Mouse (Mus musculus) liver, embryonic 14.5 days (tissue): ENCODE data around the gene Ifitm5. TPM values are rescaled to one million over a fixed set of nuclear protein-coding genes. Genes with fewer than 3 reads are reported as not detected.

Source experiments
- ATAC-seq: fragments of 200-750 bp; cut with Nextera tagmentation; 2 replicates; pipeline ENCODE4 v1.8.0; 2017; ENCODE audit warnings: moderate number of reproducible peaks, mild to moderate bottlenecking, moderate library complexity; ENCODE audit not compliant: insufficient read depth
- DNase-seq, 3 experiments: peaks; one replicate each; pipeline ENCODE4 v3.0.0-alpha.2; 2012 to 2013; ENCODE audit warnings: low read depth in 3 of 3, low spot score in 3 of 3
- H3K27ac ChIP-seq: fragments of 300-500 bp; sonication (generic); 2 replicates; pipeline ENCODE4 v1.5.1; 2014; ENCODE audit warnings: moderate library complexity, mild to moderate bottlenecking, control low read depth, inconsistent platforms
- H3K27me3 ChIP-seq: fragments of 300-500 bp; sonication (generic); 2 replicates; pipeline ENCODE4 v1.6.1; 2014; ENCODE audit warnings: mild to moderate bottlenecking, low read length, moderate library complexity; ENCODE audit not compliant: control insufficient read depth, insufficient read depth
- H3K36me3 ChIP-seq: fragments of 300-500 bp; sonication (generic); replicated peaks from 2 replicates; pipeline ENCODE4 v1.6.1; 2014; ENCODE audit warnings: low read depth; ENCODE audit not compliant: control insufficient read depth, insufficient read depth
- H3K4me1 ChIP-seq, 2 experiments: fragments of 200-500 bp in 1 of 2; fragments of 300-500 bp in 1 of 2; sonication (generic) in 1 of 2; replicated peaks; 2 replicates each; pipeline ENCODE4 v1.6.1; 2012 to 2014; ENCODE audit warnings: antibody characterized with exemption in 1 of 2, inconsistent platforms in 1 of 2, low read length in 1 of 2; ENCODE audit not compliant: control insufficient read depth in 2 of 2, insufficient read depth in 2 of 2
- H3K4me2 ChIP-seq: fragments of 300-500 bp; sonication (generic); 2 replicates; pipeline ENCODE4 v1.6.1; 2014; ENCODE audit warnings: low read depth, mild to moderate bottlenecking, control low read depth, moderate library complexity
- H3K4me3 ChIP-seq, 2 experiments: fragments of 200-500 bp in 1 of 2; fragments of 300-500 bp in 1 of 2; sonication (generic) in 1 of 2; 2 replicates each; pipeline ENCODE4 v1.5.1; 2012 to 2014; ENCODE audit warnings: low read depth in 2 of 2, low read length in 2 of 2, mild to moderate bottlenecking in 2 of 2, control low read depth in 1 of 2, inconsistent platforms in 1 of 2, moderate library complexity in 1 of 2; ENCODE audit not compliant: insufficient read depth in 1 of 2
- H3K9ac ChIP-seq: fragments of 300-500 bp; sonication (generic); replicated peaks from 2 replicates; pipeline ENCODE4 v1.6.1; 2014; ENCODE audit warnings: mild to moderate bottlenecking, control low read depth, moderate library complexity
- H3K9me3 ChIP-seq: fragments of 300-500 bp; sonication (generic); 2 replicates; pipeline ENCODE4 v1.6.1; 2016; ENCODE audit warnings: low read length, mixed read lengths; ENCODE audit not compliant: control insufficient read depth
- CTCF ChIP-seq: IDR thresholded peaks from 2 replicates; pipeline ENCODE4 v1.5.1; 2016; ENCODE audit warnings: antibody characterized with exemption, low read depth, control low read depth
- EP300 ChIP-seq: IDR thresholded peaks from 2 replicates; pipeline ENCODE4 v1.6.1; 2016; ENCODE audit warnings: antibody characterized with exemption, low read depth
- WGBS: fragments of 180-500 bp; shearing (Covaris S2); extraction: QIAGEN DNeasy Blood & Tissue Kit; methylation state at CpG from one replicate; pipeline ENCODE4 v1.1.7; 2014; ENCODE audit not compliant: insufficient replicate concordance; 5-methylcytosine and 5-hydroxymethylcytosine counted together
- polyA plus RNA-seq, 2 experiments: library from polyadenylated mRNA; depleted of rRNA in 1 of 2; stranded (reverse) in 1 of 2; unstranded in 1 of 2; fragments of >200 nt; fragmentation: Nextera tagmentation in 1 of 2; extraction: Ambion mirVana in 1 of 2; gene quantifications; 2 replicates each; pipeline versions ENCODE4 v1.2.1 to v1.2.3; 2012 to 2014

Gene Ifitm5
- polyA plus RNA-seq, 2 experiments, result 0.30 to 0.33 TPM

- no peak overlapping the region for H3K9ac ChIP-seq
- no peak overlapping the region for H3K27ac ChIP-seq
- no peak for DNase-seq
- TF ChIP-seq CTCF (no peak), EP300 (no peak)
- H3K36me3 ChIP-seq, result no peaks in the 10 kb centered on the region; the same call in 1 of the 2 replicates
- no peak overlapping the region for H3K4me3 ChIP-seq
- H3K27me3 ChIP-seq, result no peaks in the 10 kb centered on the region
- peak; percentile 12; the same call in 1 of the 2 replicates for ATAC-seq
- no peaks in the 10 kb centered on the region for H3K9me3 ChIP-seq
- no peak overlapping the region for H3K4me2 ChIP-seq
- peaks cover 0 to 19% of the 10 kb centered on the region in 2 experiments; a peak in 2 of 4 replicates for H3K4me1 ChIP-seq
- 11% methylated on average over 7 of the region's 7 CpGs for WGBS
These were observed 3.1 kb downstream of the Ifitm5 start for GRCm38 (mm10) chr7:140946980-140947379.

GRCm38 (mm10) chr7:140946311-140946710 lies 3.8 kb downstream of the Ifitm5 start:
- Histone ChIP-seq H3K36me3 (no peaks in the 10 kb centered on the region; the same call in 1 of the 2 replicates), H3K9me3 (no peaks in the 10 kb centered on the region), H3K4me2 (no peak overlapping the region), H3K27me3 (no peaks in the 10 kb centered on the region), H3K4me3 (no peak overlapping the region), H3K9ac (no peak overlapping the region), H3K4me1 (peaks cover 0 to 19% of the 10 kb centered on the region in 2 experiments; a peak in 2 of 4 replicates), H3K27ac (no peak overlapping the region)
- no peak for DNase-seq
- WGBS, result 64% methylated on average over 10 of the region's 10 CpGs
- no peak for ATAC-seq
- no peak for TF ChIP-seq EP300

DNA sequence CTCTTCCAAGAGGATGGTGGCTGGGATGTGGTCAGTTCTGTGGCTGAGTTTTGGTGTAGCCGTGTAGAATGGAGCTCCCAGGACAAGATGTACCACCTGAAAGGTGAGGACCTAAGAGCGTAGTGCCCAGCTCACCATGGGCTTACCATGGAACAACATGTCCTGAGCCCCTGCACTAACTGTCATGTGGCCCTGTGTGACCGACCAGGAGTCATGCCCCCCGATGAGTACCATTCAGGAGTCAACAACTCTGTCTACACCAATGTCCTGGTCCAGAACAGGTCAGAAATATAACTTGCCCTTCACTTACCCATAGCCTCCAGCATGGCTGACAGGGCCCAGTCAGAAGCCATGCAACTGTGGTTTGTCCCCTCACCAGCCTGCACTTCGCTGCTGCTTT lies 4.8 kb downstream of the Ifitm5 start:
- Histone ChIP-seq H3K9ac (no peak overlapping the region), H3K4me3 (no peak overlapping the region), H3K9me3 (no peaks in the 10 kb centered on the region), H3K4me2 (no peak overlapping the region), H3K36me3 (no peaks in the 10 kb centered on the region; the same call in 1 of the 2 replicates), H3K4me1 (peaks cover 0 to 24% of the 10 kb centered on the region in 2 experiments; a peak in 2 of 4 replicates), H3K27me3 (no peaks in the 10 kb centered on the region), H3K27ac (no peak overlapping the region)
- 72% methylated on average over 5 of the region's 5 CpGs for WGBS
- ATAC-seq (no peak), DNase-seq (no peak)
- no peak for TF ChIP-seq EP300
- TF ChIP-seq CTCF, result no peak

GRCm38 (mm10) chr7:140944236-140944635 lies 5.9 kb downstream of the Ifitm5 start:
- Histone ChIP-seq H3K36me3 (no peaks in the 10 kb centered on the region; the same call in 1 of the 2 replicates), H3K27ac (no peak overlapping the region), H3K4me1 (peaks cover 0 to 24% of the 10 kb centered on the region in 2 experiments; a peak in 2 of 4 replicates), H3K9me3 (no peaks in the 10 kb centered on the region), H3K27me3 (no peaks in the 10 kb centered on the region), H3K4me3 (no peak overlapping the region), H3K4me2 (no peak overlapping the region), H3K9ac (no peak overlapping the region)
- WGBS, result 83% methylated on average over 7 of the region's 7 CpGs
- TF ChIP-seq EP300 (no peak), CTCF (no peak)
- DNase-seq, result no peak
- ATAC-seq, result no peak

GRCm38 (mm10) chr7:140943356-140943755 lies 6.7 kb downstream of the Ifitm5 start:
- H3K36me3 ChIP-seq, result no peaks in the 10 kb centered on the region; the same call in 1 of the 2 replicates
- peaks cover 0 to 22% of the 10 kb centered on the region in 2 experiments; a peak in 2 of 4 replicates for H3K4me1 ChIP-seq
- no peak overlapping the region for H3K27ac ChIP-seq
- no peaks in the 10 kb centered on the region for H3K27me3 ChIP-seq
- 78% methylated on average over 4 of the region's 4 CpGs for WGBS
- ATAC-seq (no peak), DNase-seq (no peak)
- H3K4me3 ChIP-seq, result no peak overlapping the region
- H3K9me3 ChIP-seq, result no peaks in the 10 kb centered on the region
- TF ChIP-seq CTCF (no peak), EP300 (no peak)
- no peak overlapping the region for H3K4me2 ChIP-seq
- H3K9ac ChIP-seq, result no peak overlapping the region
